Mouse (Mus musculus): ENCODE data around the gene Tcf7.
A peak's percentile ranks its signal among the peaks of the same experiment; 100 is the strongest.
"Not testable (repeated sequence)": the region's sequence is repeated elsewhere in the genome, so short reads cannot be mapped to it uniquely, and the experiment has no call there.

Tcf7 gene

GRCm38 (mm10) chr11:52223968-52224682, 58.7 kb downstream of the Tcf7 start:
- DNase-seq = no peak

DNA sequence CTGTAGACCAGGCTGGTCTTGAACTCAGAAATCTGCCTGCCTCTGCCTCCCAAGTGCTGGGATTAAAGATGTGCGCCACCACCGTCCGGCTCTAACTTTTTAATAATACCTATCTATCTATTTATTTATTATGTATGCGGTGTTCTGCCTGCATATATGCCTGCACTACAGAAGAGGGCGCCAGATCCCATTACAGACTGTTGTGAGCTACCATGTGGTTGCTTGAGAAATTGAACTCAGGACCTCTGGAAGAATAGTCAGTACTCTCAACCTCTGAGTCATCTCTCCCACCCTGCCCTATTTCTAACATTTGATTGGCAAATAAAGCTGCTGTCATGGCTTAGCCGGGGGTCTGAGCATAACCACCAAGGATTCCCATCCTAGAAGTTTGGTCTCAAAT, 59.9 kb downstream of the Tcf7 start:
- DNase-seq = no peak

DNA sequence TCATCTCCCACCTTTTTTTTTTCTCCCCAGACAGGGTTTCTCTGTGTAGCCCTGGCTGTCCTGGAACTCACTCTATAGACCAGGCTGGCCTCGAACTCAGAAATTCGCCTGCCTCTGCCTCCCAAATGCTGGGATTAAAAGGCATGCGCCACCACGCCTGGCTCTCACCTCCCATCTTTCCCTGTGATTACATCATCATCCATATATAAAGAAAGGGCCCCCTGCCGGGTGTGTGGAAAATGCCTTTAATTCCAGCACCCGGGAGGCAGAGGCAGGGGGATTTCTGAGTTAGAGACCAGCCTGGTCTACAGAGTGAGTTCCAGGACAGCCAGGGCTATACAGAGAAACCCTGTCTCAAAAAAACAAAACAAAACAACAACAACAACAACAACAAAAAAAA, 60.9 kb downstream of the Tcf7 start:
- not testable (repeated sequence) for DNase-seq

DNA sequence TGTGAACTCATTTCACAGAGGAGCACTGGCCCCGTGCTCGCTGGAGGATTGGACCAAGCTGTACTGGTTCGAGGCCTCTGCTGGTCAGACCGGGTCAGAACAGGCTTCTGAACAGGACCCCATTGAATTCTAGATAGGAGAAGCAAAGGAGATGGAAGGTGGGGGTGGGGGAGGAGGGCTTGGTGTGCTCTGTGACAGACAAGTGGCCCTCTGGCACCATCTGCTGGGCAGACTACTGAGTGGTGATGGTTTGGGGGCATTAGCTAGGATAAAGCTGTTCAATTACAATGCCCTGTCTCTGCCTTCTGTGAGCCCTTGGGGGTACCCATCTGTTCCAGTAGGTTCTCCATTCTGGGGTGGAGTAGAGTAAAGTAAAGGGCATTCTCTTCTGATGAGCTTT, 62.5 kb downstream of the Tcf7 start:
- peak; percentile 89 for DNase-seq

DNA sequence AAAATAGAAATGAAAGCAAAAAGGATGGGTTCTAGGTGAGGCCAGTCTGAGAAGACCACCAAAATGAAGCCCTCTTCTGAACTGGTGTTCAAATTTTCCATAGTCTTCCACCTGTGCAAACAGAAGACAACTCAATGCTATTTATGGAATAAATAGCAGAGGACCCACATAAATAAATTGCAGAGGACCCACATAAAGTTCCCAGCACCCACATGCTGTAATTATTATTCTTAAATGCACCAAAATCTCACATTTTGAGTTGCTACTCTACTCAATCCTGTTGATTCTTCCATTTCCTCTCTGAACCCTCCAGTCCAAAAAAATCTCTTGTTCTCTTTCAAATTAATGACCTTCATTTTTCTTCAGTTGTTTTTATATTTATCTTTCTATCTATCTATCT, 68.9 kb downstream of the Tcf7 start, which contains the start of gene Olfr1371:
Olfr1371 (minus strand) TSS at position 101 of the 400 bp plus-strand sequence.
- no peak for DNase-seq

Data from retina, postnatal 1 day (tissue).